Mouse (Mus musculus) T-helper 2 cell (primary cell): ENCODE results near the gene Flad1.

Source experiments
- in situ Hi-C: fragments of 300-600 bp; cut with MboI, MseI; formaldehyde crosslinking; loops from one replicate; pipeline ENCODE4 v1.15.1; 2025; ENCODE audit warnings: high pct_unique_total_duplicates

The Flad1 gene

DNA sequence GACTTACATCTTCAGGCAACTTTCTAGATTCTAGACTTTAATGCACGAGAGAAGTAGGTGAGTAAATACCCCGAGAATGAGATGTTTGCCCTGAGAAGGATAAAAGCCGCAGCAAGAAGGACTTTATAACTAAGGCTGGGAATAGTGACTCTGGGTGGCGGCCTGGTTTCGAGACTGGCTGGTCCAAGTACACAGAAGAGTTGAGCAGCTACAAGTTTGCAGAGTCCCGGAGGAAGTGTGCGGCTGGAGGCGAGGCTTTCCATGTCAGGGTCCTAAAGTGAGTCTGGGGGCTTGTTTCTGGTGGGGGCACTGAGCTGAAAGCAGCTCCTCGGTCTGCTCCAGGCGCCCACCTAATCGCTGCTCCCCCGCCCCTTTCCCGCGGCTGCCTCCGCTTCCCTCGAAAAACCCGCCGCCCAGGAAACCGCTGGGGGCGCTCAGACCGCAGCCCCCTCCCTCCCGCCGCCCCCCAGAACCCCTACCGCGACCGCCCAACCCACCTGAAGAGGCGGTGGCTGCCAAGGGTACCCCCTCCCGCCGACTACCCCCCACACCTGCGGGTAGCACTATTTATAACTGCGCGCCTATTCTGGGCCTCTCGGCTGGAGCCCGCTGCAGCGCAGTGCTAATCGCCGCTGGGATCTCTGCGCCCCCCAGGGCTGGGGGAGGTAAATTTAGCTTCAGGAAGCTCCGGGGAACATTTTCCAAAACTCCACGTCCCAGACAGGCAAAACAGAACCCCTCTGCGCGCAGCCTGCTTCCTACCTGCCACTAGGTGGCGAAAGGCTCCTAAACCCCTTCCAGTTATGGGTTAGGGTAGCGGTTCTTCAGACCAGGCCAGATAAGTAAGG lies 15.6 kb downstream of the Flad1 start:
- in situ Hi-C loops: no loop called here

DNA sequence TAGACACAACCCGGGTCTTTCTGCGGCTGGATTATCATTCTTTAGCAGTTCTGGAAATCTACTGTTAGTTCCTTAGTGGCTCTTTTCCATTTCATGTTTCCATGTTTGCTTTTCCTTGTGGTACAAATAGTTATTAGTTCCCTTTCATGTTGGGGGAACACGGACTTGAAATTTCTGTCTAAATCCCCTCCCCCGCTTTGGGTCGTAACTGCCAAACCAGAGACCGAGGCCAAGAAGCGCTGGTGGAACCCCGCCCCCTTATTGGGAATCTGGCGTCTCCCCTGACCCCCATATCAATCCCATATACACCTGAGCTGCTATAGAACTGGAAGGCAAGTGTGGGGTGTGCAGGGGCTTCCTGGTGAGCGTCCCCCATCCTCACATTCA lies 16.3 kb downstream of the Flad1 start:
- in situ Hi-C loops: no loop called here

DNA sequence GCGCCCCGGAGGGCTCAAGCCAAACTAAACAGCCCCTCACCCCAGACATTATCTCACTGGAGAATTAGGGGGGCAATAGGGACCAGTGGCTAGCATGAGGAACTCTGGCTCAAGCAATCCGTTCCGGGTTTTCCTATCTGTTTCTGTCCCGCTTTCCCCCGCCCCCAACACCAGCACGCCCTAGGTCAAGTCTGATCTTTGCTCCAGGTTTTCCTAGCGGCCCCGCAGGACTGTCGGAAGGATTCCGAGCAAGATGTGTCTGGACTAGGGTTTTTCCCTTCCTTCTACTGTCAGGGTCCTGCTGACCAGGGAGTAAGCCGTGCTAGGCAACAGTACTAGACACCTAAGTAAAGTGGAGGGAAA lies 16.8 kb downstream of the Flad1 start:
- in situ Hi-C loops: no loop called here

DNA sequence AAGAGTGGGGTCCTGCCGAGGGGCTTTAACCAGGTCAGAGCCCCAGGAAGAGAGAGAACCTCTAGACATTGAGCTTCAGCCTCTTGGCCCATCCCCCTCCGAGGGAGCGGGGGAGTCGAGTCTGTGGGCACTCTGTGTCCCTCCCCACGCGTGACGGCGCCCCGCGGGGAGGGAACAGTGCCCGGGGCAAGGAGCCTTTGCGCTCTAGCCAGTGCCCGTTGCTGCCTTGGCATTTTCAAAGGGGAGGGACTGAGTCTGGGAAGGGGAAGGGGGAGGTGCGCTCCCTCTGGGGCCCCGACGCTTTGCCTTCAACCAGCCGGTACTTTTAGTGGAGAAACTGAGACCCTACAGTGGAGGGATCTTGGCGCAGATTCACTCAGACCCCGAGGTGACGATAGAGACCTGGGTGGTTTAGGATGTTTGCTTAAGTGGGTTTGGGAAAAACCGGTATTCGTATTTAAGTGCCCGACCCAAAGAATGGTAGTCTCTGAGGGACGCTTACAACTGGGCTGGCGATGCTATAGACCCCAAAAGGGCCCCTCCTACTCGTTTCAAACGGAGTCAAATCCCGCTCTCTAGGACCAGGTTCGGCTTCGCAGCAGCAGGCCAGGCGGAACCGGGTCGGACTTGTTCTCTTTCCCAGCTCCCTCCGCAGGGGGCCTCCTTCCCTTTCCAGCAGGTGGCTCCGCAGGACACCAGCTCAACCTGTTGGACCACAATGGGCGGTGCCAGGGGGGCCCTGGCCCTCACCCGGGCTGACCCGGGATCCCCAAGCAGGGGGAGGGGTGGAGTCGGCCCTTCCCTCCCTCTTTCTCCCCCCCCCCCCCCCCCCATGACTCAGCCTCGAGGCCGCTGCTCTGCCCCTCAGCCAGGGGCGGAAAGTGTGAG lies 17.4 kb downstream of the Flad1 start, which contains the start of gene Zbtb7b:
Zbtb7b (minus strand) TSS at position 771 of the 888 bp plus-strand sequence.
- in situ Hi-C loops: no loop called here

DNA sequence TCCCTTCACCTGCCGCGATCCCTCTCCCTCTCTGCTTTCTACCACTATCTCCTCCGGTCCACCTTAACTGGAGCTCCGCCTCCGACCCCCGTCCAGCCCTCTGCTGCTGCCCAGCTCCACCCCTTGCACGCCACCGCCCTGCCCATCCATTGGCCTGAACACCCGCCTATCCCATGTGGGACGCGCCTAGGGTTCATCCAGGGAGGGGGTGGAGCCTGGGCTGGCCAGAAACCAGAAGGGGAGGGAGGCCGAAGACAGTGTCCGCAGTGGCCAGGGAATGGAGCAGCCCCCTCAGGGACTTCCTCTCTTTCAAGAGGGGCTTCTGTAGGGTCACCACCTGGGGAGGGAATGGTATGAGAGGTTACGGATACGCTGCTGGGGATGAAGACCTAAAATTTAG lies 18.1 kb downstream of the Flad1 start:
- in situ Hi-C loops: no loop called here

DNA sequence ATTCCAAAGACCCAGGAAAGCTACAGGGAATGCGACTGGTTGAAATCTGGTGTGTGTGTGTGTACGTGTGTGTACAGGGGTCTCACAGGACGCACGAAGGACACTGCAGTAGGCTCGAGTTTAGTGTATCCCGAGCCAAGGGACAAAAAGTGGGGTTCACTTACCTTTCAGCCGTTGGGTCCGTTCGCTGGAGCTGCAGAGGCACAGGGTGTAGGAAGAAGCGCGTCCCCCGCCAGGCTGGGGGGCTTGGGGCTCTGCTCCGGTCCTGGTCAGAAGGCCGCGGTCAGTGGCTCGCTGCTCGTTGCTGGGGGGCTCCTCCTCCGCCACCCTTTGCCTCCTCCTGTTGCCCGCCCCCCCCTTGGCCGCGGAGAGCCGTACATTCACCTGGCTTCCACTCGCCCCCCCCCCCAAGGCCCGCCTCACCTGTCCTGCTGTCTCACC lies 18.8 kb downstream of the Flad1 start:
- in situ Hi-C loops: no loop called here

DNA sequence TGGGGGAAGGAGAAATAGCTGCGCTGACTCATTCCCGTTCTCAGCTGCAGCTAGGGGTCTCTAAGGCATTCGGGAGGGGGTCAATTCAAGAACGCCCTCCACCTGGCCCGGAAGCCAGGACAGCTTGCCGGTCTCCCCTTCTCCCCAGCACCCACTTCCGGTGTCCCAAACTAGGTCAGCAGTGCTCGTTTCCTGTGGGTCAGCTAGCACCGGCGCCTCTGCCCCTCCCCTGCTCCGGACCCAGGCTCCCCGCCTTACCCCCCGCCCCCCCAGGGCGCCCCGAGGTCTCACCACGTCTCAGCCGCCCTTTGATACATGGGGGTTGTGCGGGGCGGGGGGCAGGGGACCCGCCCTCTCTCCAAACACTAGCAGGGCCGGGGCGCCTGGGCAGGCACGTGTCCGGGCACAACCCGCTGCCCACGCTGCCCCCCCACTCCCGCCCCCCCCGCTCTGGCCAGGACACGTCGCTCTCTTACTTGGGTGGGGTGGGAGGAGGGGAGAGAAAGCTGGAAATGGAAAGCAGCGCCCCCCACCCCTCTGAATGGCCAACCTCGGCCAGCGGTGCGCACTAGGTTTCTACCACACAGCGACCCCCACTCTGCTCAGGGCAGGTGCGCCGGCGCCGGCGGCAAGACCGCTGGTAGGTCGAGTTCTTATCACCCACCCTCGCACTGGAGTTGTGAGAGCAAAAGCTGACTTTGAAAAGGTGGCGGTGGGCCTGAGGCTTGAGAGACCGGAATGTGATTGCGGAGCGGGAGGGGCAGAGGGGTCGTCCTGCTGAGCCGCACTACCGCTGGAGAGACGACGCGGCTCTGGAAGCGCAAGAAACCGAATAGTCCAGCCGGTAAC lies 19.8 kb downstream of the Flad1 start:
- in situ Hi-C loops: no loop called here

DNA sequence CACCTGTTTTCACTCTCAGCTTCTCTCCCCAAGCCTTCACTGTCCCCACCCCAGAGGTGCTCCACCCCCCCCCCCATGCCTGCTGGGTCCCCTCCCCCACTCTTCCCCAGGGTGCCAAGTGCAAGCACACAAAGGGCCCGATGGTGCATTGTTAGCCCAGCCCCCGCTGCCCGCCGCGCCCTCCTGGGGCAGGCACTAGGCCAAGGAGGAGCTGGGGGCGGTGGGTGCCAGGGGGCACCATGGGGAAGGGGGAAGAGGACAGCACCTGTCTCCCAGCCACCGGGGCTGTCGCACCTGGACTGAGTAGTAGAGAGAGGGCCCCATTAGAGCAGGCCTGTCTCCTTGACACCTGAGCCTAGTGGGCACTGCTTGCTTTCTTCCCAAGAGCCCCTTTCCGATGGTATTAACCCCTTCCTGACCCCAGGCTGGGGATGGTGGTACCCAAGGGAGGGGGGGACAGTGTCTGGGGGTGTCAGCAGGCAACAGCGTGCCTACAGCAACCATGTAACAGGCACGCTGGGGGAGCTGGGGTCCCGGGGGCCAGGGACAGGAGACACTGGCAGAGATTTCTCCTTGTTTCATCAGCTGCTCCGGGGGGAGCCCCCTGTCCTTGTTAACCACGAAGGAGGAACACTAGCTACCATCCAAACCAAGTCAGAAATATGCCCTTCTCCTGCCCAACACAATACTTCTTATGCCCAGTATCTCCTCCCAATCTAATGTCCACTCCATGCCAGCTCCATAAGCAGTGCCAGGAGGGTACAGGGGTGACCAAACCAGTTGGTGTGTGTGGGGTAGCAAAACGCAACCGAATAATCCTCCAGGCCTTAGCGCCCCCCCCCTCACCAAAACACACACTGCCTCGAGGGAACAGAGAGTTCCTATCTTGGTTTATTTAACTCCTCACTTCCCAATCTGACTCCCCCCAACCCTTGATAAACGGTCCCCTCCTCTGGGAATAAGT lies 20.7 kb downstream of the Flad1 start:
- in situ Hi-C loops: no loop called here

DNA sequence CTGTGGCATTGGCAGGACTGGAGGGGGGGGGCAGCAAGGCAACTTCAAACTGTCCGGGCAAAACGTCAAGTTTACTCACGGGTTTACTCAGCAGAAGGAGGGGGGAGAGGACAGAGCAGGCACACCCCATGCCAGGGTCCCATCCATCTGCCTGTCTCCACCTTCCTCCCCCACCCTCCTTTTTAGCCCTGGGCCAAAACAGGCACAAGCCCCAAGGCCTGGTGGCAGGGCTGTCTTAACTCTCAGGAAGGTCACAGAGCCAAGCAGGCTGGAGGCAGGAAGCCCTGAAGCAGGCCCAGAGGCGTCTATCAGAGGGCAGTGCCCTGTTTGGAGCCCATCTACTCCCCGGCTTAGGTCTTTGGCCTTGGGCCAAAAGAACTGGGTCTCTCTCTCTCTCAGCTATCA lies 21.6 kb downstream of the Flad1 start:
- in situ Hi-C loops: no loop called here

DNA sequence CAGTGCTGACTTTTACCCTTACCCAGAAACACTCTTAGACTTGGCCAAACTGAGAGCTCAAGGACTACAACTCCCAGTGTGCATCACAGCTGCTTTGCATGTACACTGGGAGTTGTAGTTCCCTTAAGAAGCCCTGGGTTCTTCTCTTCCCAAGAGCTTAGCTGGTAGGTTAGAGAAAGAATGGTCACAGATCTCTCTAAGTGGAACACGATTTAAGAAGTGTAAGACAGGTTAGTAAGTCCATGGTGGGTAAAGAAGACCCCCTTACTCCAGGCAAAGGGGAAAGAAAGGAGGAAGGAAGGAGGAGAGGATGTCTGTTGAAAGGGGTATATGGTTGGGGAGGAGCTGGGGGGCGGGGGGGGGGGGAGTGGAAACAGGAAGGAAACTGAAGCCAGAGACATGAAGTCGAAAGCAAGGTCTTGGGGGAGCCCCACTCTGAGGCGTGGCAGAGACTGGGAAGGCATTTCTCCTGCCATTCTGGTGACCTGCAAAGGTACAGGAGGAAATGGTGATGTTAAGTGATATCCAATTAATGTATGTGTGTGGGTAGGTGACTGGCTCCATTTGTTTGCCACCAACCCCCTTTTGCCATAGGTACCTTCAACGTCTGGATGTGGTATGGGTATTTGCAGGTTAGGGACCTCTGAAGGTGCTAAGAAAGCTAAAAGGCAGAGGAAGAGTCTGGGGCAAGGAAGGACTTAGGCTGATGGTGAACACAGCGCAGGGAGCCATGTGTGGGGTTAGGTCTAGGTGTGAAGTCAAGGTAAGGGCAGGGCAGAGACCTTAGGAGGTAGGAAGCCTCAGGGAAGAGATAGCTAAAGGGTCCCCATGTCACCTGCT lies 22.5 kb downstream of the Flad1 start:
- in situ Hi-C loops: no loop called here

DNA sequence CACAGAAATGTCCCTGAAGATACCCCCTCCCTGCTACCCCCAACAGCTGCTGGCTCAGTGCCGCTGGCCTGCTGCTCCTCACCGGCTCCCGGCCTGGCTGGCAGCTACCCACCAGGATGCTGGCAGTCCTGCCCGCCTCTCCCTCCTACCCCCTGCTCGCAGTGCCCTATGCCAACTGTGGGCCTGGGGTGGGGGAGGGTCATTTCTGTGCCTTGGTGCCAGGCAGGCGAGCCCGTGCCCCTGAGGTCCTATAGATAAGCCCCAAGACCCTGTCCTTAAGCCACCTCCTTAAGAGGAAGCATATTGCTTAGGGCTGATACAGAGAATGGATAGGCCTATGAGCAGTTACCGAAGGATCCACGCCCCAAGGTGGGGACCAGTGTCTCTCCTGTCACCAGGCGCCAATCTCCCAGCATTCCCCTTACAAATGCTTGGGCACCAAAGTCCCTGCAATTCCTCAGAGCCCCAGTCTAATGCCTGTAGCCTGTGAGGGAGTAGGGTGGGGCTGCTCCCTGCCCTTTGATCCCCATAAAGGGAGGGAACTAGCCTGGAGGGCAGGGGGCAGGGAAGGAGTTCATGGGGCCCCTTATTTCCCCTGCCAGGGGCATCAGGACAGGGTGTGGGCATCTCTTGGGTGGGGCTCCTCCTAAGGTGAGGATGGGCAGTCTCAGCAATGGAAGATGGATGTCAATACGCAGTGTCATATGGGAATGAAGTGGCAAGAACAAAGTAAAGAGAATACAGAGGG lies 23.4 kb downstream of the Flad1 start:
- in situ Hi-C loops: no loop called here

DNA sequence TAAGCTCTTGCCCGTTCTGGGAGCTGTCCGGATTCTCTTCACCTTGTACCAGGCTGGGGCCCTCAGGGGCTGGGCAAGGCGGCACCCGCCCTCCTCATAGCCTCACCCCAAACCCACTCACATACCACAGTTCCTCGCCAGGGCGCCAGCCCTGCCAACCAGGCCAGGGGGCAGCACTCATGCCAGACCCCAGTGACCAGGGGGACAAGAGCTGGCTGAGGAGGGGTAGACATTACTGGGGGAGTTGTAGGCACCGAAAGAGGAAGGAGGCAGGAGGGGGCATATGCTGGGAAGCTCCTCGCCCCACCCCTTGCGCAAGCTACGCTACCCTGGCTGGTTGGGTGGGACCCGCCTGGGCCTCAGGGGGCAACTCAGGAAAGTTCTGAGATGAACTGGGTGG lies 24.0 kb downstream of the Flad1 start:
- in situ Hi-C loops: no loop called here

DNA sequence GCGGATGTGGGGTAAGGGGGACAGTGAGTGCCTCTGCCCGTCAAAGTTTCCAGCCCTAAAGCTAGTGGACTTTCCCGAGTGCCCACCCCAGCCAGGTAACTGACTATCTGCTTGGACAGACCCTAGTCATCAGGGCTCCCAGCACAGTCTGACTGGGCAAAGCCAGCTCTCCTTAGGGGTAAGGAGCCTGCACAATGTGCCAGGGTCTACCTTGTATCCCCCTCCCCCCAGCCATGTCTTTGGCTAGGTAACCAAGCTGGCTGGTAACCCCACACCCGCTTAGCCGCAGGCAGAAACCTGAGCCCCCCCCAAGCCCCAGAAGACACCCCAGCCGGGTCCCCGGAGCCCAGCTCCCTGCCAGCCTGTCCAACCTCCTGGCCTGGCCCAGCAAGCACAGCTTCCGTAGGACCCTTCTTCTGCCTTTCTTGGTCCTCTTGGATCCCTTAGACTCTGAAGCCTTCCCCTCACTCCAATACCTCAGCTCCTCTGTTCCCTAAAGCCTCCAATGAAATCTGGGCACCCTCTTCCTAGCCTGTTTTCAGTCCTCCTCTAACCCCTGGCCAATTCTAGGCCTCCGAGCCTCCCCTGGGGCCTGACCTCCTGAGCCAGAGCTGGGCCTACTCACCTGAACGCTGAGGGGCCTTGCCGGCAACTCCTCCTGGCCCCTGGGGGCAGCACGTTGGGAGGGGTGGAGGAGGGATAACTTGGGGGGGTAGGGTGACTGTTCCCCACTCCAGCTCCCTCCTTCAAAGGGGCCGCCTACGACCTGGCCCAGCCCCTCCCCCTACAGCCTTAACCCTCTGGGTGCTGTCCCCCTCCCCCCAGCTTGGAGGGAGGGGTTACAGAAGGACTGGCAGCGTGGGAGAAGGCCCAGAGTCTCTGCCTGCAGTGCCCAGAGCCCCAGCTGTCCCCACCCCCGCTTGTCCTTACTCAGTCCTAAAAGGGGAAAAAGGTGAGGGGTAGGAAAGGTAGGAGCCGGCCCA lies 24.9 kb downstream of the Flad1 start:
- in situ Hi-C loops: no loop called here

DNA sequence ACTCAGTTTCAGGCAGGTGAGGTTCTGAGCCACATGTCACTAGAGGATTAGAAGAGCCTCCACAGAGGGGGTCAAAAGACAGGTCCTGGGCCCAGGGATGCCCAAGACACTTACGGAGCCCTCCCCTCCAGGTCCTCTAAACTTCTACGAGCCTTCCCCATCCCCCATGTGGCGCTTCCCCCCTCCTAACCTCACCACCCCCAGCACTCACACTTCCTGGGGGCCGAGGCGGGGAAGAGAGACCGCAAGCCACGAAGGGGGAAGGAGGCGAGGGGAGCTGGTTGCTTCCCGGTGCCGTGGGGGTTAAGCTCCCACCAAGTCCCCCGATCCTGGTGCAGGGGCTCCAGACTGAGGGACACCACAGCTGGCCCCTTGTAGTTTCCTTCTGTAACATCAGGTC lies 26.2 kb downstream of the Flad1 start:
- in situ Hi-C loops: no loop called here

DNA sequence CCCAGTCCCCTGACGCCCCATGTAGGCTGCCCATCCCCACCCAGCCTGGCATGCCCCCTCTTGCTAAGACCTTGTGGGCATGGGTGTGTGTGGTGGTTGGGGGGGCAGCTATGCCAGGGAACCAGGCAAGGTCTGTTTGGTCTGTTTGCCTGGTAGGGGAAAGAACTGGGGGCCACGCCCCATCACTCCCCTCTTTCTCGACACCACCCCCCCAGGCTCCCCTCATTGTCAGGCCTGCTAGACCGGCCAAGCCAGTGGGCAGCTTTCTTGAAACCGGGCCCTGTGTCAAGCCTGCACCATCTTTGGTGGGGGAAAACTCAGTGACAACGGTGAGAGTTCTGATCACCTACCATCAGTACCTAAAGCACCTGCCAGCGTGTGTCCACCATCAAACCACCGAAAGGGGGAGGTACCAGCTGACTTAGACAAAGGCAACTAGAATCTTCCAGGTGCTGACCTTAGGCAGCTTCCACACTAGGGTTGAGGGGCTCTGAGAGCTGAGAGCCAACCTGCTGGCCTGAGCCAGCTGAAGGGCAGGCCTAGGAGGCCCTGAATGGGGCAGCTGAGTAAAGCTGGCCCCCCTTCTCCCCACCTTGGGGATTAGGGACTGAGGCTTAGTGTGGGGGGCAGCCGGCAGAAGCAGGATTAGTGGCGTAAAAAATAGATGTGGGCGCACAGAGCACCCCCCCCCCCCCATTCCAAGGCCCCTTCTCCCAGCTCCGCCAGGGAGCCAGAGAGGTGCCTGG lies 27.2 kb downstream of the Flad1 start:
- in situ Hi-C loops: no loop called here

DNA sequence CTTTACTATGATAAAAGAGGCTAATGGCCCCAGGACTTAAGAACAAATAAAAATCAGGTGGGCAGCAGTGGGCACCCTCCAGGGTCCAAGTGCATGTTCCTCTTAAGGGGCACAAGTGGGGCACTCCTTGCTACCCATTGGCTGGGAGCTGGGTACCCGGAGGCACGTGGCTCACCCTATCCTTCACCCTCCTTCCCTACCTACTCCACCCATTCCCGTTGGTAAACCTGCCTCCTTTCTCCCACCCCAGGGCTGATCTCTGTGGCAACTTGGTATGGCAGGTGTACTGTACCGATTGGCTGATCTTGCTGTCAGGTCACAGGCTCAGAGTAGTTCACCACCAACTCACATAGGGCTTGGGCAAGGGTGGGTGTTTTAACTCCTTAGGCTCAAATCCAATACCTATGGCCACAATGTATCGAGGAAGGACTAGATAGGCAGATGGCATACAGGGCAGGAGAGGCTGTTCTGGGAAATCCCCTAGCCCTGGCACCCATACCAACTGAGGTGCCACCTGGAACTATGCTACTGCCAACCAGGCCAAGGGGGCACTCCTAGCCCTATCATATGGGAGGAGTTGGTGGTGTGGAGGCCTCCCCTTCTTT lies 27.9 kb downstream of the Flad1 start:
- in situ Hi-C loops: no loop called here

DNA sequence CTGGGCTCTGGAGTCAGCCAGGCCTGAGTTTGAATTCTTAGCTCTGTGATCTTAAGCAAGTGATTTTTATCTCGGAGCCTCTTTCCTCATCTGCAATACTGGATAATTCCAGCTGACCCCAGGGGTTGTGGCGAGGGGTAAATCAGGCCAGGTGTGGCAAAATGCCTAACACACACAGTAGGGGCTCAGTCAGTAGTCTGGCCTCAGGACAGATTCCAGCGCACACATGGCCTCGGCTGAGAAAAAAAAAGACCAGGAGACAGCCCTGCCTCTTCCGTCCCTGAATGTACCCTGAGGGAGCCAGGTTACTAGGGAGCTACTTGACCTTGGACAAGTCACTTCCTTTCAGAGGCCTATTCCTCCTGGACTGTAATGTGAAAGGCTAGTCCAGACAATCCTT lies 28.7 kb downstream of the Flad1 start:
- in situ Hi-C loops: no loop called here
